Mouse (Mus musculus) thymus, postnatal 0 days (tissue): ENCODE results near the gene Hoxa7. TPM values are rescaled to one million over a fixed set of nuclear protein-coding genes. Genes with fewer than 3 reads are reported as not detected.

Experiments used
- DNase-seq: peaks from one replicate; pipeline ENCODE4 v3.0.0-alpha.2; 2015; ENCODE audit warnings: low spot score
- polyA plus RNA-seq: library from polyadenylated mRNA; unstranded; fragments of >200 nt; fragmentation: Nextera tagmentation; extraction: Ambion mirVana; gene quantifications from 2 replicates; pipeline ENCODE4 v1.2.1, GENCODE M21; 2015

Gene Hoxa7
- polyA plus RNA-seq, 1 experiment from 2014 or later = 1.4 TPM

GRCm38 (mm10) chr6:52239625-52240388 lies 18.2 kb upstream of the Hoxa7 start:
- no peak for DNase-seq

- DNase-seq = no peak
Observed at GRCm38 (mm10) chr6:52238976-52239375, 17.3 kb upstream of the Hoxa7 start.

GRCm38 (mm10) chr6:52238155-52238545 lies 16.5 kb upstream of the Hoxa7 start:
- no peak for DNase-seq

- DNase-seq = no peak
Observed at GRCm38 (mm10) chr6:52237346-52238154, 15.9 kb upstream of the Hoxa7 start.

GRCm38 (mm10) chr6:52236806-52237205 lies 15.2 kb upstream of the Hoxa7 start:
- no peak for DNase-seq

GRCm38 (mm10) chr6:52235866-52236265 lies 14.2 kb upstream of the Hoxa7 start:
- DNase-seq = no peak

GRCm38 (mm10) chr6:52235267-52235666 lies 13.6 kb upstream of the Hoxa7 start:
- no peak for DNase-seq

- no peak for DNase-seq
Observed at GRCm38 (mm10) chr6:52234428-52235140, 12.9 kb upstream of the Hoxa7 start.

GRCm38 (mm10) chr6:52233546-52234427 lies 12.1 kb upstream of the Hoxa7 start:
- DNase-seq = no peak

- DNase-seq = no peak
Observed at GRCm38 (mm10) chr6:52232984-52233545, 11.4 kb upstream of the Hoxa7 start.

GRCm38 (mm10) chr6:52232568-52232965 lies 10.9 kb upstream of the Hoxa7 start:
- no peak for DNase-seq

- no peak for DNase-seq
Observed at GRCm38 (mm10) chr6:52231885-52232567, 10.4 kb upstream of the Hoxa7 start.

GRCm38 (mm10) chr6:52230516-52231165 lies 9.0 kb upstream of the Hoxa7 start, which contains the start of gene Hoxa9:
Hoxa9 (minus strand) TSS chr6:52231089.
- DNase-seq = no peak

GRCm38 (mm10) chr6:52229558-52230416 lies 8.1 kb upstream of the Hoxa7 start:
- no peak for DNase-seq

GRCm38 (mm10) chr6:52228475-52229465 lies 7.1 kb upstream of the Hoxa7 start:
- no peak for DNase-seq

GRCm38 (mm10) chr6:52227470-52228222 lies 6.0 kb upstream of the Hoxa7 start:
- DNase-seq = no peak
